In the genomic region with DNA sequence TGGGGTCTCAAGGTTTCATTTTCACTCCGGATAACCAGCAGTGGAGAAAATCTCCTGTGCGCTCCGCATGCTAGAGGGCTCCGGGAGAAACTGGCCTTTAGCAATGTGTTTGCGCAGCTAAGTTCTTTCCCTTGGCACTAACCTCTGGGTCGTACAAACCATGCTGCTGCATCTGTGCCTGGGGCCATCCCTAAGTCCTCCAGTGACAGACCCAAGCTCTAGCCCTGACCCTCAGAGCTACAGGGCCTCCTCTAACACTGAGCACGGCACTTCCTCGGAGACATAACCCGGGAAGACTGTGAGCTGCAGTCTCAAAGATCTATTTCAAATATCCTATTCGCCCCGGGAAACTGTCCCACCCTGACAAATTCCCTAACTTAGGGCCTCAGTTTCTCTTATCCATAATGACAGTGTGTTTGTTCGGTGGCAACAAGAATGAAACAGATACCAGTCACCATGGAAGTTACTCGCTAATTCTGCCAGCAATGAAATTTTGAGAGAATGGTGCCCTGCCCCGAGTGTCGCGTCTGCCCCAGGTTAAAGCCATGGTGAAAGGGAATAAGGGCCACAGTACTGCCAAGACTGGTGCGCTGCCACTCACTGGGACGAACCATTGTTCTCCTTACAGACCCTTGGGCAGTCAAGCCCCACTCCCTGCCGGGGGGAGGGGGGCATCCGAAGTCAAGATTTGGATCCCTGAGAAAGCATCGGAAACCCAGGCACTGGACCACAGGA, we compare ENCODE assay signal across 10 mouse cellular contexts. TPM values are rescaled to one million over a fixed set of nuclear protein-coding genes. Genes with fewer than 3 reads are reported as not detected.
DNase-seq lines count a peak whose midpoint lies in the region; ATAC-seq and TF ChIP-seq lines count a peak whose summit lies in the region.
"Had no signal": no experiment of that assay in that cellular context is flagged by ENCODE, and none has a peak within 500 bp of the region (broad histone marks: within the 10 kb centered on the region; RNA-seq: fewer than 3 reads in every experiment).

No protein-coding gene starts in this region.

- peak overlapping the region; percentile 68 for H3K4me2 ChIP-seq in heart, embryonic 13.5 days
- H3K4me2 ChIP-seq in heart, postnatal 0 days (ENCODE audit: low read depth, low read length) = peak overlapping the region; percentile 55
- H3K4me2 ChIP-seq in midbrain, embryonic 14.5 days (ENCODE audit: low read length) = no peak overlapping the region

- no peaks in the 10 kb centered on the region for H3K36me3 ChIP-seq in heart, embryonic 13.5 days
- no peaks in the 10 kb centered on the region for H3K36me3 ChIP-seq in heart, postnatal 0 days (replicated peaks; ENCODE audit: control insufficient read depth, insufficient read depth, low read length)
- no peaks in the 10 kb centered on the region for H3K36me3 ChIP-seq in midbrain, embryonic 14.5 days (ENCODE audit: control insufficient read depth, insufficient read depth, low read length)

- H3K9me3 ChIP-seq in heart, embryonic 13.5 days = no peaks in the 10 kb centered on the region
- no peaks in the 10 kb centered on the region for H3K9me3 ChIP-seq in heart, postnatal 0 days (replicated peaks; ENCODE audit: control insufficient read depth, low read length)
- no peaks in the 10 kb centered on the region for H3K9me3 ChIP-seq in midbrain, embryonic 14.5 days (ENCODE audit: control insufficient read depth, low read length)

- intact Hi-C loops in heart, postnatal 25 days (cut with DNase I) = loop anchor here (10.0 kb wide), 1 partner anchor 195 kb away; no protein-coding TSS in a partner anchor

- TF ChIP-seq CTCF in heart, postnatal 0 days (IDR thresholded peaks at IDR 0.05; ENCODE audit: low read depth) = no peak

- H3K27me3 ChIP-seq in heart, embryonic 13.5 days (replicated peaks) = peaks cover 99% of the 10 kb centered on the region
- peaks cover 85% of the 10 kb centered on the region for H3K27me3 ChIP-seq in heart, postnatal 0 days (ENCODE audit: control insufficient read depth, insufficient read depth, low read length)
- H3K27me3 ChIP-seq in midbrain, embryonic 14.5 days (ENCODE audit: control insufficient read depth, insufficient read depth, low read length) = peaks cover 75% of the 10 kb centered on the region
- H3K27me3 ChIP-seq: CH12.LX had no signal

- no peak for ATAC-seq in heart, embryonic 13.5 days (ENCODE audit: extremely low read depth, insufficient number of reproducible peaks, low FRiP score, low TSS enrichment)
- no peak for ATAC-seq in heart, postnatal 0 days (ENCODE audit: insufficient read depth, low read depth)
- ATAC-seq in midbrain, embryonic 14.5 days (ENCODE audit: low FRiP score, low TSS enrichment) = no peak
- ATAC-seq: activated CD4-positive, CD25-positive, alpha-beta regulatory T cell, adult 4 months had no signal

- H3K4me3 ChIP-seq in heart, embryonic 13.5 days = peak overlapping the region; percentile 44
- peak overlapping the region; percentile 30 for H3K4me3 ChIP-seq in heart, postnatal 0 days (ENCODE audit: low read depth, low read length)
- no peak overlapping the region for H3K4me3 ChIP-seq in midbrain, embryonic 14.5 days (replicated peaks; ENCODE audit: low read depth, low read length)

- H3K9ac ChIP-seq in heart, embryonic 13.5 days = peak overlapping the region; percentile 24; the same call in 1 of the 2 replicates
- no peak overlapping the region for H3K9ac ChIP-seq in heart, postnatal 0 days (replicated peaks; ENCODE audit: low read depth, low read length)
- H3K9ac ChIP-seq in midbrain, embryonic 14.5 days (replicated peaks; ENCODE audit: low read length) = no peak overlapping the region

- peaks cover 28% of the 10 kb centered on the region for H3K4me1 ChIP-seq in heart, embryonic 13.5 days
- H3K4me1 ChIP-seq in heart, postnatal 0 days (ENCODE audit: control insufficient read depth, insufficient read depth) = no peaks in the 10 kb centered on the region
- H3K4me1 ChIP-seq in midbrain, embryonic 14.5 days (ENCODE audit: control insufficient read depth, insufficient read depth, low read length) = no peaks in the 10 kb centered on the region

- DNase-seq in heart, postnatal 25 days (ENCODE audit: low spot score) = no peak
- peak; percentile 31 for DNase-seq in embryo, embryonic 9.5 days (ENCODE audit: extremely low spot score)
- DNase-seq in heart, postnatal 0 days (ENCODE audit: low spot score) = no peak
- DNase-seq in midbrain, embryonic 14.5 days = peak; percentile 29
- DNase-seq in frontal cortex, postnatal 25 days (ENCODE audit: low spot score in 2 of 2) = no peak
- DNase-seq in cerebellum, adult 11-12 months = no peak
- no peak for DNase-seq in ovary, postnatal 14 days (ENCODE audit: low spot score)

- H3K27ac ChIP-seq in heart, embryonic 13.5 days (replicated peaks) = no peak overlapping the region
- H3K27ac ChIP-seq in heart, postnatal 0 days (ENCODE audit: low read depth) = no peak overlapping the region
- H3K27ac ChIP-seq in midbrain, embryonic 14.5 days (replicated peaks; ENCODE audit: low read depth, low read length) = no peak overlapping the region

- no peak for TF ChIP-seq EP300 in heart, postnatal 0 days (IDR thresholded peaks at IDR 0.05; ENCODE audit: low read depth)

- WGBS in heart, embryonic 13.5 days = 2% methylated on average over 21 of the region's 21 CpGs
- WGBS in heart, postnatal 0 days = 4% methylated on average over 21 of the region's 21 CpGs
- WGBS in midbrain, embryonic 14.5 days = 1% methylated on average over 21 of the region's 21 CpGs

RNA-seq across cellular contexts. Expression of a gene that starts 7.8 kb away (rescaled TPM):
- 0.27 and 0.39 TPM in 2 replicates for polyA plus RNA-seq in heart, embryonic 13.5 days (2015; fragmentation: Nextera tagmentation; extraction: Ambion mirVana)
- total RNA-seq in heart, postnatal 25 days (2021) = under 1 TPM; 0.31 to 0.49 TPM
- 0.08 TPM in 1 of 2 replicates, not detected in the other for total RNA-seq in heart, postnatal 0 days (2014; rRNA removed; ENCODE audit: low replicate concordance)
- 0.10 TPM in 1 of 2 replicates, not detected in the other for polyA plus RNA-seq in heart, postnatal 0 days (2015; fragmentation: Nextera tagmentation; extraction: Ambion mirVana)
- 0.42 and 0.57 TPM in 2 replicates for polyA plus RNA-seq in midbrain, embryonic 14.5 days (2014; fragmentation: Nextera tagmentation; extraction: Ambion mirVana)
- polyA plus RNA-seq: activated CD4-positive, CD25-positive, alpha-beta regulatory T cell, adult 4 months had no signal

Comparison
In these comparisons a context has a peak if more than half of its experiments do, and no peak if none do; other contexts are left out.
1. DNase-seq: peak in embryo, embryonic 9.5 days (single experiment) and midbrain, embryonic 14.5 days (single experiment); none in heart, postnatal 25 days (single experiment), heart, postnatal 0 days (single experiment), frontal cortex, postnatal 25 days (0 of 2), cerebellum, adult 11-12 months (single experiment) and ovary, postnatal 14 days (single experiment).